Mouse (Mus musculus): ENCODE measurements around the gene Dhodh. TPM values are rescaled to one million over a fixed set of nuclear protein-coding genes. Genes with fewer than 3 reads are reported as not detected.

Dhodh gene
- 10 to 100 TPM; 18.3 to 20.8 TPM for total RNA-seq (2021)
- long read RNA-seq, experiment 1, transcript Dhodh-201 (9 exons, 2,039 nt), result major isoform, 46 of 51 reads
- long read RNA-seq, experiment 1, partial matches to known transcripts, result 1 of 51 reads
- long read RNA-seq, experiment 1, other reads (novel, unspliced or antisense), result 4 of 51 reads
- long read RNA-seq, experiment 2, transcript Dhodh-201 (9 exons, 2,039 nt), result major isoform, 29 of 35 reads
- long read RNA-seq, experiment 2, partial matches to known transcripts, result 1 of 35 reads
- long read RNA-seq, experiment 2, other reads (novel, unspliced or antisense), result 5 of 35 reads

DNA sequence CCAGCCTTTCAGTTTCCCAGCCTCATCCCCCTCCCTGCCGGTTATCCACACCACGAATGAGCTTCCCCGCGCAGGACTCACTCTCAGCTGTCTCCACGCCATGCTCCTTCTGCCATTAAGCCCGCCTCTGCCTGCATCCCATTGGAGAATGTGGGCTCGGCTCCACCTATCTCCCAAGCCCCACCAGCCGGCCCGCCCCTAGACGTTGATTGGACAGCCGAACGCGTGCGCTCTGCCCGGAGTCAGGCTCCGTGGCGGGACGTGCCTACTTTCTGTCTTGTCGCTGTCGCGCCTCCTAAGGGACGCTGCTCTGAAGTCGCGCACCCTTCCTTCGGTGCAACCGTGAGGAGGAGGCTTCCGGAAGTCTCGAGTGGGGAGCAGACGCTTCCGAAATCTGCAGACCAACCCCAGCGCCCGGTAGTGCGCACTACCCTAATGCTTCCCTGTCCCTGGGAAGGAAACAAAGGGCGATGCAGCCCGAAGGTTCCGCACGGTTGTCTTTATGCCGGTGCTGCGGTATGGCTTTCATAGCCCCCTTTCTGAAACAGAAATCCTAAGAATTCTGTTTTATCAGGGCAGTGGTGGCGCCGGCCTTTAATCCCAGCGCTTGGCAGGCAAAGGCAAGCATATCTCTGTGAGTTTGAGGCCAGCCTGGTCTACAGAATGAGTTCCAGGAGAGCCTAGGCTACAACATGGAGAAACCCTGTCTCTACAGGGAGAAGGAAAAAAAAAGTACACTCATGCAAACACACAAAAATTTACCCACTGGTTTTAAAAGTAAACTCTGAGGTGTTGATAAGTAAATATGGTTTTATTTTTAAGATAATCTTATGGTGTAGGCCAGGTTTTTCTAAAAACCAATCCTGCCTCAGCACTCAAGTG, at the start of gene Dhodh:
TSS of gene Dhodh (minus strand) at position 403 of the 882 bp plus-strand sequence.
- DNase-seq, result peak; percentile 94 to 95
- intact Hi-C loops (cut with DNase I), result loop anchor here (5.0 kb wide), 1 partner anchor 84 kb away; the partner anchor contains the start of gene Ist1

DNA sequence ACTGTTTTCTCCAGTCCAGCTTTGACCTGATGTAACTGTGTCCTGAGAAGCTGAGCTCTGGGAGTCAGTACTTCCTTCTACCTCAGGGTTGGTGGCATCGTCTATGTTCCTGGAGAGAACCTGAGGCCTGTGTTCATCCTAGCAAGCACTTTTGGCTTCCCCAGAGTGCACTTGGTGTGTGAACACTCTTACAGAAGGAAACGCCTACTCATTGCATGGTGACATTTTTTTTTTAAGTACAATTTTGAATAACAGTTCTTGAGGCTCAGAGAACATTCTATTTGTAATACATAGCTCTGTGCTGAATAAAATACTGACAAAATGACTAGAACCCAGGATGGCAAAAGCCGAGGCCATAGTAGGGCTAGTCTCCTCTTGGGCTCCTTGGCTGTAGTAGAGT, 48.4 kb upstream of the Dhodh start:
- intact Hi-C loops (cut with DNase I), result no loop called here
- no peak for DNase-seq

DNA sequence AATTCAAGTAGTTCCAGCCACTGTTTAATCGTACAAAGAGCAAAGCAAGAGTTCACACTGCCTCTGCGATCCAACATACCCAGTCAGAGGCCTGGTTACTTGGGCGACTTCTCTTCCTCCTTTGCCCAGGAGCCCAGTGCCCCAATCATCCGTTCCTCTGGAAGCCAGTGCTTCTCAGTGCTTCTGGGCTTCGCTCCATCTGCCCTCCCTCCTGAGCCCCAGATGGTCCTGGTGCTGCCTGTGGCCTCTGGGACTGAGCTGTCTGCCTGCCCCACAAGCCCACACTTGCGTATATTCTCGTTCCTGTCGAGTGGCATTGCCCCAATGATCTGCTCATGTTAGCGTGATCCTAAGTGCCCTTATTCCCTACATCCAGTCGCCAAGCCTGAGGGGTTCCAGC, 42.3 kb upstream of the Dhodh start:
- intact Hi-C loops (cut with DNase I), result no loop called here
- DNase-seq, result no peak

DNA sequence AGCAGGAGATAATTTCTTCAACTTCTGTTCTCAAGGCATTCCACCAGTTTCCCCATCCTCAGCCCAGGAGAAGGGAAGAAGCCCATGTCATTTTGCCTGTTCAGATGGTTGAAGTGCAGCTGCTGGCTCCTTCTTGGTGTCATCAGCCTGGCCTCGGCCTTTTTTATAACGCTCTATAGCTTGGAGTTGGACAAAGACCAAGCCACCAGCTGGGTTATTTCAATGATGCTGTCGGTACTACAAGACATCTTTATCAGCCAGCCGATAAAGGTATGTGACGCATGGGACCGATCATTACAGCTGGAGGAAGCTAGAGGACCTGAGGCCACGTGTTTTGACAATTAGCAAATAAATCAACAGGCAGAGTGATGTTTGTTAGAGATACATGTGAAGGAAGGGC, 40.0 kb upstream of the Dhodh start:
- intact Hi-C loops (cut with DNase I), result no loop called here
- DNase-seq, result no peak

DNA sequence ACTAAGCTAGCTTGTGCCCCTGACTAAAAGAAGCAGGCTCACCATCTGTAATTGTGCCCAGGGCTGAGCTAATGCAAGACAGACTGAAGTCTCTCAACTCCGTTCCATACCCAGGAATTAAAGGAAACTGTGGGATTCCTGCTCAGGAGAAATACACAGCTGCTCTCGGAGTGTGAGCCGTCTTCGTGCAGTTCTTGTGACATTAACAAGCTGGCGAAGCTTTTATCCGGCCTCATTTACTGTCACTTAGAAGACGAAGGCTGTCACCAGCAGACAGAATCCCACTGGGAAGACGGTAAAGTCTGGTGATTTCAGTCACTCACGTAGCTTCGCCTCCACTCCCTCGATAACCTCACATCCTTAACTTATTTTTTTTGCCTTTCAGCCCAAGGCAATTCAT, 38.9 kb upstream of the Dhodh start:
- intact Hi-C loops (cut with DNase I), result no loop called here
- DNase-seq, result no peak

DNA sequence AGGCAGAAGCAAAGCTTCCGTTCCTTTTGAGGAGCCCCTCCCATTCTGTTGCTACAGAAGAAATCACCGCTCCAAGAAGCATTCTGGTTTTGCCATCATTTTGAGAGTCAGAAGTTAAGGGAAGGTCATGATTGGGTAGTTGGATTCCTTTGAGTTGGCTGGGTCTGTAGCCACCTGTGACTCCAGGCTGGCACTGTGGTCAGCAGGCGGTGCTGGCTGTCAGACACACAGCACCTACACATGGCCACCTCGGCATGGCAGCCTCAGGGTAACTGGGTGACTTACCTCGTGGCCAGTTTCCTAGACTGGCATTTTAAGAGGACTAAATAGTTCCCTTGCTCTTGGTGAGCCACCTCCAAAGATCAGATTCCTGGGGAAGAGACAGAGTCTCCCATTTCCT, 32.8 kb upstream of the Dhodh start:
- intact Hi-C loops (cut with DNase I), result no loop called here
- DNase-seq, result no peak

DNA sequence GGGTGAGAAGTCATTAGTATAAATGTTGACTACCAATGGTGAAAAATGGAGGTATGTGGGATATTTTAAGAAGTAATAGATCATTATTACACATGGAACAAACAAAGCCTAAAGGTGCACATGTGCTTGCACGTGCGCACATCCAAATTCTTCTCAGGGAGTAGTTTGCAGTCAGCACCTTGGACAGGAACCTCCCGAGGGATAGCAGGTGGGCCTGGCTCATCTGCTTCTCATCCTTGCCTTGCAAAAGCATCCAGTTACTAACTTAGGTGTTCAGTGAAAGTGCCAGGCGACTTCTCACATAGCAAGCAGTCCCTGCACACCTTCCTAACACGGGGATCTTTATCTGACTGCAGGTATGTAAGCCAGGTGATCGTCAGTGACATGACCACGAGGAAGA, 31.9 kb upstream of the Dhodh start:
- intact Hi-C loops (cut with DNase I), result no loop called here

DNA sequence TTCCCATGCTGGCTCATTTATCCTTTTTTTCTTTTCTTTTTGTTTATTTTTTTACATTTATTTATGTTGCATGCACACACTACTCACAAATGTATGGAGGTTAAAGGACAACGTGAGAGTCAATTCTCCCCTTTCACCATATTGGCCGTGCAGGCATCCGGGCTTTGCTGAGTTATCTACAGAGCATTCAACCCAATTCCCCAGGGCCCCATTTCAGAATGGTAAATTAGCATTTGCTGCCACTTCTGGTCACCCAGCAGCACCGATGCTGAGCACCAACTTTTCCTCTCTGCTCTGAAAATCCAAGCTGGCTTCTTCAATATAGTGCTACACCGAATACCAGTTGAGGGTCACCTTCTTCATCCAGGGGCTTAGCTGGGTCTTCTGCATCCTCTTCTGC, 30.4 kb upstream of the Dhodh start:
- DNase-seq, result no peak
- intact Hi-C loops (cut with DNase I), result no loop called here

More for the DNA sequence above, 31.9 kb upstream of the Dhodh start:
- DNase-seq, result no peak

DNA sequence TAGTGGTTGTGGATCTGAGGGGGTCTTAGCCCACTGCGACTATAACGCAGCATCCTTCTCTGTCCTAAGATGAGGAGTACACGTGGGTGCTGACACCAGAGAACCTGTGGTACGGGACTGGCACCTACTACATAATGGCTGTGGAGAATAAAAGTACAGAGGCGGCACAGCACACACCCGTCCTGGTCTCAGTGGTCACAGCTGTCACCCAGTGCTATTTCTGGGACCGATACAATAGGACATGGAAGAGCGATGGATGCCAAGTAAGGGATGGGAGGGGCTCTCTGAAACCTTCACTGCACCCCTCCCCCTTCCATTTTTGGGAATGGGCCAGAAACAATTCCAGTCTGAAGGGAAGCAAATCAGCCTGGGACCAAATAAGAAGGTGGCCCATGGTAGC, 26.7 kb upstream of the Dhodh start:
- DNase-seq, result no peak
- intact Hi-C loops (cut with DNase I), result no loop called here

DNA sequence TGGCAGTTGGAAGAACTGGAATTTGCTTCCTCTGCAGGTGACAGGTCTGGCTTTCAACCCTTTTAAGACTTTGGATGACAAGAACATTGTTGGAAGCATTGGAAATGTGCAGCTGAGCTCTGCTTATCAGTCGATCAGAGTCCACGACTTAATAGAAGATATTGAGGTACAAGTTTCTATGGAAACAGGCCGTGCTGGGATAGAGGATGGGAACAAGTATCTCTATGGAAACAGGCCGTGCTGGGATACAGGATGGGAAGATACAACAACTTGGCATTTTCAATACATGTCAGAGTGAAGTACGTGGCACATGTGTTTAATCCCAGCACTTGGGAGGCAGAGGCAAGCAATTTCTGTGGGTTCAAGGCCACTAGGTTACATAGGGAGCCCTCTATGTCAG, 24.0 kb upstream of the Dhodh start:
- intact Hi-C loops (cut with DNase I), result no loop called here
- DNase-seq, result no peak

DNA sequence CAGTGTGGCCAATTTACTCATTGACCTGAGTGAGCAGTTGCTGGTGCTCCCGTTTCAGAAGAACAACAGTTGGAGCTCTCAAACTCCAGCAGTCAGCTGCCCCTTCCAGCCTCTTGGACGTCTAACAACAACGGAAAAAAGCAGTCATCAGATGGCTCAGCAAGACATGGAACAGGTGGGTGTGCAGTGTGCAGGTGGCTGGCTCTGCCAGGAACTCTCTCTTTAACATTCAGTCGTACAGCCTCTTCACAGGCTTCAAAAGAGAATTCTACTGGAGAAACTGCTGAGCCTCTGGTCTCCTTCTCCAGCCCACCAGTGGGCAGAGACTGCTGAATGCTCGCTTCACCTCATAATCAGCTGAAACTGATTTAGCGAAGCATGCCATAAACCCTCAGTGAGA, 20.2 kb upstream of the Dhodh start:
- intact Hi-C loops (cut with DNase I), result no loop called here
- no peak for DNase-seq

DNA sequence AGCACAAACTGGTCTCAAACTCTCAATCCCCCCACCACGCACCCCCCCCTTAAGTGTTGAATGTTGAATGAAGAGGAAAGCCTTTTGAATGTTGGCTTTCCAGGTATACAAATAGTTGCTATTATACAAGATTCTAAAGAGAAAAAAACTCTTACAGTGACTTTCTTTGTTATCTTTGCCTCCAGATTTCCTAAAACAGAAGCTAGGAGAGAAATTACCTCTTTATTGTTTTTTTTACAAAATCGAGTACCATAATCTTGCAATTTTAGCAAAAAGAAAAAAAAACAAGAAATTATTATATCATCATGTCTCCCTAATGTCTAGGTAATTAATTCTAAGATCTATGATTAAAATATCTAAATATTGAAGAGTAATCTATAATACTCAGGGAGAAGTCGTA, 7.1 kb upstream of the Dhodh start:
- DNase-seq, result no peak
- intact Hi-C loops (cut with DNase I), result no loop called here

DNA sequence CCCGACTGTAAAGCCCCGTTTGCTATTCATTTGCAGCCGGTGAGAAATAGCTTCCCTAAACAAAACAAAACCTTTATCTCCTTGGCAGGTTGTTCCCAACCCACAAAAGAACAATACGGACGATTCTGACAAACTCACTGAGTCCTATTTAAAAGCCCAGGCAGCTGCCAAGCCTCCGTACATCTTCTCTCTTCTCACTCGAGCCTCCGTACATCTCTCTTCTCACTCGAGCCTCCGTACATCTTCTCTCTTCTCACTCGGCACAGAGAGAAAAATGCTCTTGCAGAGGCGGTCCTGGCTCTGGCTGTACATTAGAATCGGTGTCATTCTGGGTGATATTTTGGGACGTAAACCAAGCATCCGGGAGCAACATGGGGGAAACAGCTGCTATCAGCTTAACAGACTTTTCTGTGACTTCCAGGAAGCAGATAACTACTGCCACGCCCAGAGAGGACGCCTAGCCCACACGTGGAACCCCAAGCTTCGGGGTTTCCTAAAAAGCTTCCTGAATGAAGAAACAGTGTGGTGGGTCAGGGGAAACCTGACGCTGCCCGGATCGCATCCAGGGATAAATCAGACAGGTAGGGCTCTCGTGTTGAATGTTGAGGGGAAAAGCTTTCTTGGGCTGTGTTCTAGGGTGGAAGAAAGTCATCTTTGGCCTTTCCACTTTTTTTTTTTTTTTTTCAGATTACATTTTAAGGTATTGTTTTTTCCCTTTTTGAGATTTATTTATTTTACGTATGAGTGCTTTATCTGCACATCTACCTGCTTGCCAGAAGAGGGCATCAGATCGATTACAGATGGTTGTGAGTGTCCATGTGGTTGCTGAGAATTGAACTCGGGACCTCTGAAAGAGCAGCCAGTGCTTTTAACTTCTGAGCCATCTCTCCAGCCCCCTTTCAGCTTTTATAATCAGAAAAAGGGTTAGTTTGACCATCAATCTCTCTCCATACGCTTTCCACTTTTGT, 6.1 kb upstream of the Dhodh start, which contains the start of gene Pkd1l3:
TSS of gene Pkd1l3 (plus strand) at position 275 of the 968 bp plus-strand sequence.
- intact Hi-C loops (cut with DNase I), result no loop called here
- DNase-seq, result no peak

DNA sequence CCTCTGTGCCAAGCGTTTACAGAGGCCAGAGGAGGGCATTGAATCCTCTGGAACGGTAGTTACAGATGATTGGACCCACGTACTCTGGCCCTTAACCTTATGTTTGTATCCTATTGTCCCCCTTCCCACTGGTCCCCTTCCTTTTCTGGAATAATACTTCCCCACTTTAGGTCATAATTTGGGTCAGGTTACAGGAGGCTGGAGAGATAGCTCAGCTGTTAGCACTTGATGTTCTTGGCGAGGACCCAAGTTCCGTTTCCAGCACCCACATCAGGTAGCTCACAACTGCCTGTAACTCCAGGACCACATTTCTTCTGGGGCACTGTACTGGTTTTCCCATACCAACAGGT, 655 bp upstream of the Dhodh start:
- intact Hi-C loops (cut with DNase I), result loop anchor here (5.0 kb wide), 1 partner anchor 83 kb away; the partner anchor contains the start of gene Ist1
- peak in 1 of 2 experiments; percentile 27 for DNase-seq

DNA sequence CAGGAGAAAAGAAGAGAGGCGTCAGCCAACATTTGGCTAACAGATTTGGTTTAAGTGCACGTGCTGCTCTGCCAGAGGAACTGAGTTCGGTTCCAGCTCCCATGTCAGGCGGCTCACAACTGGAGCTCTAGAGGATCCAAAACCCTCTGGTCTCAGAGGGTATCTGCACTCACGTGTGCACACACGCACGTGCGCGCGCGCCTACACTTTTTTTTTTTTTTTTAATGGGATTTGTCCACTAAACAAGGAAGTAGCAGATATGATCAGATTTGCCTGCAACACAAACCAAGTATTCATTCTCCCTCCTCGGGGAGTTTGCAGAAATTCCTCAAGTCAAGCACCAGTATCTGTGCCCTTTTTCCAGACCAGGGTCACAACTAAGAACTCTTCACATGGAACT, 823 bp downstream of the Dhodh start:
- intact Hi-C loops (cut with DNase I), result loop anchor here (2.0 to 5.0 kb wide), 2 partner anchors 41 to 85 kb away; partner anchors contain the start of gene Ist1
- no peak for DNase-seq

DNA sequence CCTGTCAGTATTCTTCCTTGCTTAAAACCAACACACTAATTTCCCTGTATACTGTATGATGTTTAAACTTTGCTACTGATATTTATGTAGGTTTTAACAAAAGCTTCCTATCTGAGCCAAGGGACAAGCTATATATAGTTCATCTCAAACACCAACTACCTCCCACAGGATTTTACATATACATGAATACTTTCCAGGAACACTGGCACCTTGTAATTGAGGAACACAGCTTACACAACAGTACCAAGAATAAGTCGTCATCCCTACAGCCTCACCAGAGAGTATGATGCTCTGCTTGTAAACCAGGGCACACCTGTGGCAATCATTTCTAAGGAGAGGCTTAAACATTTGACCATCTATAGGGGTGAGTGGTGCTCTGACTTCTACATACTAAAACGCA, 1.7 kb downstream of the Dhodh start:
- no peak for DNase-seq
- intact Hi-C loops (cut with DNase I), result loop anchor here (2.0 to 5.0 kb wide), 2 partner anchors 40 to 86 kb away; partner anchors contain the start of gene Ist1

DNA sequence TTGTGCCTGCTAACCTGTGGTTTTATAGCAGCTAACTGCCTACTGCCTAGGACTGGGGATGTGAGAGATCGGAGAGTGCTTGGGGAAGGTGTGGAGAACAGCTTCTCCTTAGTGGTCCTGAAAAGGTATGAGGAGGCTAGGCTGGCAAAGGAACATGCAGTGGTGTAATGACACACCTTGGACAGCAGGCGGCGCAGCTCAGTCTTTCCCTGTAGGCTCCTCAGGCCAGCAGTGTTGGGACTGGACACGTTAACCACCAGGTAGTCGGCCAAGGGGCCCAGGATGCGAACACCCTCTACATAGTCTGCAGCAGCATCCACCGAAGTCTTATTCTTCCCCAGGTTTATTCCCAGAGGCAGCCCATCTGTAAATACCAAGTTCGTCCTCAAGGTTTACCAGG, 12.6 kb downstream of the Dhodh start:
- peak; percentile 58 to 66 for DNase-seq
- intact Hi-C loops (cut with DNase I), result no loop called here

DNA sequence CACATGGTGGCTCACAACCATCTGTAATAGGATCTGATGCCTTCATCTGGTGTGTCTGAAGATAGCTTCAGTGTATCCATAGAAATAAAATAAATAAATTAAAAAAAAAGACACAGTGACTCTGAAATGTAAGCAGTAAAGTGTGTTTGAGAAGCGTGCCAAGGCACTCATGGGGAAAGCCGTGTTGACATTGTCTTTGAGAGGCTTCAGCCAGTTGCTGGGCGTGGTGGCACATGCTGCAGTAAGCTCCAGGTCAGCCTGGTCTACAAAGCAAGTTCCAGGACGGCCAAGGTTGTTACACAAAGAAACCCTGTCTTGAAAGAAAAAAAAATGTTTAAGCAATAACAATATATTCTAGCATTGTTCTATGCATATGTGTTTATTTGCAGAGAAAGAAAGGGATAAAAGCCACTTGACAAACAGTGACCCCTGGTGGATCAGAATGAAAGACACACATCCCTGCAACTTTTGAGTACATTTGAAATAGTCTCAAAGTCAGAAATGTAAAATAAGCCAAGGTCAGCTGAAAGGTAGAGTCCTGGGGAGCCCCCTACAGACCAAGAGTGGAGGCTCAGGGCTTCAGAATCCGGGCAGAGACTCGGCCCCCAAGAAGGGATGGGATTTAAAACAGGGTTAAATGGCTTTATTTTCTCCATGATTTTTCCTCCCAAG, 15.2 kb downstream of the Dhodh start:
- intact Hi-C loops (cut with DNase I), result no loop called here
- peak in 1 of 2 experiments; percentile 11 for DNase-seq

DNA sequence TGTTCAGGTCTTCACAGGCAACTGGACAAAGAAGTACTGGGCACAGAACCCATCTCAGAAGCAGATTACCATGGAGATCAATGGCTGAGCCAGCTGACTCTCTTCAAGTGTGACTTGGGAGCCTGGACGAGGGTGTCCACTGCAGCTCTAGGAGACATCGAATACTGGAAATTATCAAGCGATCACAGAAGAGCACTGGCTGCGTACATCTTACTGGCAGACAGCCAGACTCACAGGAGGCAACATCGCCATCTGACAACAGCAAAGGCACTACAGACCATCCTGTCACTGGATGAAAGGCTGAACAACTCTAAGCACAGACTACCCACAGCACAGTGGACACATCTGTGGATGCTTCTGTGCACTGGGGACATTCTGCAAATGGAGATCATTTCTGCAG, 16.3 kb downstream of the Dhodh start:
- no peak for DNase-seq
- intact Hi-C loops (cut with DNase I), result no loop called here

DNA sequence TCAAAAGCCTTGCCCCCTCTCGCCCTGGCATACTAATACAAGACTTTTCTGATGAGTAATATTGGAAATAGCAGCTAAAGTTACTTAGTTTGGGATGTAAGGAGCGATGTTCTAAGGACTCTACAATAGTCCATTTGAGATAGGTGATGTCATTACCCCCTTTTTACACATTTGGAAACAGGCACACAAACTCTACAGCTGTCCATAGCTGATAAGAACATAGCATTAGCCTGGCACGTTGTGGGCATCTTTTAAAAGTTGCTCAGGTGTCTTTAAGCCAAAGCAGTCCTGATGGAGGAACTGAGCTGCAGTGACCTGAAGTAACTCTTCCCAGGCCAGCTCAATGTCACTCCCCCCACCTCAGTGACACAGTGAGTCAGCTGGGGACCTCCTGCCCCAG, 17.1 kb downstream of the Dhodh start:
- DNase-seq, result no peak
- intact Hi-C loops (cut with DNase I), result no loop called here
